Mouse (Mus musculus): Measurements from ENCODE around the gene Olfr320. TPM values are rescaled to one million over a fixed set of nuclear protein-coding genes. Genes with fewer than 3 reads are reported as not detected.

The Olfr320 gene
- polyA plus RNA-seq (2012; rRNA removed) = not detected in 2 replicates

GRCm38 (mm10) chr11:58680799-58681198, at the start of gene Olfr320:
TSS of gene Olfr320 (plus strand) at chr11:58681099.

GRCm38 (mm10) chr11:58640272-58640867, 40.5 kb upstream of the Olfr320 start, which contains the start of gene Trim58:
TSS of gene Trim58 (plus strand) at chr11:58640465.

GRCm38 (mm10) chr11:58658596-58658995, 22.3 kb upstream of the Olfr320 start, which contains the start of gene Olfr322:
TSS of gene Olfr322 (plus strand) at chr11:58658782.

GRCm38 (mm10) chr11:58698862-58699261, 18.0 kb downstream of the Olfr320 start, which contains the start of gene Olfr319:
TSS of gene Olfr319 (plus strand) at chr11:58699162.

GRCm38 (mm10) chr11:58723914-58724313, 43.0 kb downstream of the Olfr320 start, which contains the start of gene Olfr318:
TSS of gene Olfr318 (minus strand) at chr11:58724014.

Other genes starting within 250 kb of the Olfr320 start
- not detected in 2 replicates for gene Gm12253, start 248.5 kb upstream of the Olfr320 start, polyA plus RNA-seq (2012; rRNA removed)
- gene Lypd9, start 228.2 kb upstream of the Olfr320 start, polyA plus RNA-seq (2012; rRNA removed) = not detected in 2 replicates
- gene Olfr30, start 218.8 kb upstream of the Olfr320 start, polyA plus RNA-seq (2012; rRNA removed) = not detected in 2 replicates
- gene Olfr332, start 188.5 kb upstream of the Olfr320 start, polyA plus RNA-seq (2012; rRNA removed) = not detected in 2 replicates
- 0.20 TPM in 1 of 2 replicates, not detected in the other for gene Olfr331, start 178.5 kb upstream of the Olfr320 start, polyA plus RNA-seq (2012; rRNA removed)
- 4.6 and 8.1 TPM in 2 replicates for gene Olfr330, start 146.3 kb upstream of the Olfr320 start, polyA plus RNA-seq (2012; rRNA removed)
- gene Olfr329-ps, start 134.7 kb upstream of the Olfr320 start, polyA plus RNA-seq (2012; rRNA removed) = 2.4 and 4.6 TPM in 2 replicates
- gene Olfr328, start 125.5 kb upstream of the Olfr320 start, polyA plus RNA-seq (2012; rRNA removed) = 0.24 and 0.40 TPM in 2 replicates
- 0.50 TPM in 1 of 2 replicates, not detected in the other for gene Olfr224, start 110.5 kb upstream of the Olfr320 start, polyA plus RNA-seq (2012; rRNA removed)
- not detected in 2 replicates for gene Olfr325, start 103.4 kb upstream of the Olfr320 start, polyA plus RNA-seq (2012; rRNA removed)
- gene Olfr324, start 86.0 kb upstream of the Olfr320 start, polyA plus RNA-seq (2012; rRNA removed) = not detected in 2 replicates
- 0.28 TPM in 1 of 2 replicates, not detected in the other for gene 2210407C18Rik, start 65.0 kb upstream of the Olfr320 start, polyA plus RNA-seq (2012; rRNA removed)
- gene Olfr323, start 50.6 kb upstream of the Olfr320 start, polyA plus RNA-seq (2012; rRNA removed) = not detected in 2 replicates
- 0.06 TPM in 1 of 2 replicates, not detected in the other for gene Trim58, start 40.6 kb upstream of the Olfr320 start, polyA plus RNA-seq (2012; rRNA removed)
- gene Olfr322, start 22.3 kb upstream of the Olfr320 start, polyA plus RNA-seq (2012; rRNA removed) = not detected in 2 replicates
- not detected in 2 replicates for gene Olfr319, start 18.1 kb downstream of the Olfr320 start, polyA plus RNA-seq (2012; rRNA removed)
- gene Olfr318, start 42.9 kb downstream of the Olfr320 start, polyA plus RNA-seq (2012; rRNA removed) = not detected in 2 replicates
- not detected in 2 replicates for gene Olfr317, start 58.1 kb downstream of the Olfr320 start, polyA plus RNA-seq (2012; rRNA removed)
- 0.09 and 0.32 TPM in 2 replicates for gene Olfr316, start 71.6 kb downstream of the Olfr320 start, polyA plus RNA-seq (2012; rRNA removed)
- 0.18 and 0.20 TPM in 2 replicates for gene Olfr315, start 92.1 kb downstream of the Olfr320 start, polyA plus RNA-seq (2012; rRNA removed)
- not detected in 2 replicates for gene Olfr314, start 101.9 kb downstream of the Olfr320 start, polyA plus RNA-seq (2012; rRNA removed)
- gene Fam183b, start 120.9 kb downstream of the Olfr320 start, polyA plus RNA-seq (2012; rRNA removed) = 11.9 and 17.3 TPM in 2 replicates
- gene Olfr313, start 133.9 kb downstream of the Olfr320 start, polyA plus RNA-seq (2012; rRNA removed) = not detected in 2 replicates
- gene Olfr312, start 148.1 kb downstream of the Olfr320 start, polyA plus RNA-seq (2012; rRNA removed) = not detected in 2 replicates
- gene Olfr311, start 158.2 kb downstream of the Olfr320 start, polyA plus RNA-seq (2012; rRNA removed) = not detected in 2 replicates
- gene Gm12258, start 166.1 kb downstream of the Olfr320 start, polyA plus RNA-seq (2012; rRNA removed) = 2.0 and 2.7 TPM in 2 replicates
- 4.1 and 4.3 TPM in 2 replicates for gene 2810021J22Rik, start 186.1 kb downstream of the Olfr320 start, polyA plus RNA-seq (2012; rRNA removed)
- gene Zfp39, start 223.1 kb downstream of the Olfr320 start, polyA plus RNA-seq (2012; rRNA removed) = 0.62 and 1.0 TPM in 2 replicates
- gene Btnl10, start 236.8 kb downstream of the Olfr320 start, polyA plus RNA-seq (2012; rRNA removed) = 0.08 TPM in 1 of 2 replicates, not detected in the other

All from ovary, adult 2 months (tissue).